In genomic region chr11:30952829-30953228, GRCm38 (mm10) we compare ENCODE assay signal across 7 mouse cellular contexts. TPM values are rescaled to one million over a fixed set of nuclear protein-coding genes. Genes with fewer than 3 reads are reported as not detected.
DNase-seq lines count a peak whose midpoint lies in the region; ATAC-seq and TF ChIP-seq lines count a peak whose summit lies in the region.

No protein-coding gene starts in this region.

- ATAC-seq in erythroblast, adult 5-6 weeks (replicated peaks; ENCODE audit: low FRiP score, poor library complexity, severe bottlenecking): peak; percentile 74
- ATAC-seq in limb, embryonic 14.5 days (ENCODE audit: low FRiP score, low read depth): no peak
- no peak for ATAC-seq in stomach, postnatal 0 days (ENCODE audit: low FRiP score, low TSS enrichment)

- no peaks in the 10 kb centered on the region for H3K27me3 ChIP-seq in limb, embryonic 14.5 days (ENCODE audit: control insufficient read depth, insufficient read depth, low read length)
- H3K27me3 ChIP-seq in stomach, postnatal 0 days (ENCODE audit: control insufficient read depth, insufficient read depth, low read length): no peaks in the 10 kb centered on the region

- TF ChIP-seq CTCF in stomach, postnatal 0 days (IDR thresholded peaks at IDR 0.05; ENCODE audit: low read depth): no peak

- H3K9ac ChIP-seq in limb, embryonic 14.5 days (ENCODE audit: low read depth, low read length, severe bottlenecking): no peak overlapping the region
- H3K9ac ChIP-seq in stomach, postnatal 0 days (ENCODE audit: low read length): no peak overlapping the region; the same call in 1 of the 2 replicates

- no peak for TF ChIP-seq EP300 in stomach, postnatal 0 days (optimal IDR thresholded peaks at IDR 0.05)

- H3K9me3 ChIP-seq in limb, embryonic 14.5 days (ENCODE audit: control insufficient read depth, low read length): peaks cover 5% of the 10 kb centered on the region; the same call in 1 of the 2 replicates
- H3K9me3 ChIP-seq in stomach, postnatal 0 days (ENCODE audit: control insufficient read depth, low read length): no peaks in the 10 kb centered on the region

- H3K4me3 ChIP-seq in limb, embryonic 14.5 days (replicated peaks; ENCODE audit: low read length): peak overlapping the region; percentile 81
- H3K4me3 ChIP-seq in stomach, postnatal 0 days (ENCODE audit: low read depth, low read length): peak overlapping the region; percentile 78

- no peak for TF ChIP-seq POLR2A in limb, embryonic 14.5 days (IDR thresholded peaks at IDR 0.05; ENCODE audit: borderline replicate concordance, extremely low read depth, insufficient read depth, insufficient read length)

- H3K36me3 ChIP-seq in limb, embryonic 14.5 days (ENCODE audit: control insufficient read depth, insufficient read depth, low read length): peaks cover 38% of the 10 kb centered on the region
- H3K36me3 ChIP-seq in stomach, postnatal 0 days (ENCODE audit: control insufficient read depth, insufficient read depth, low read length): 0 out of 2 replicates have a peak, but pooled peaks cover 3% of the 10 kb centered on the region

- no peak overlapping the region for H3K27ac ChIP-seq in limb, embryonic 14.5 days (replicated peaks; ENCODE audit: low read depth, low read length)
- H3K27ac ChIP-seq in stomach, postnatal 0 days (replicated peaks): no peak overlapping the region

- peak overlapping the region; percentile 67 for H3K4me2 ChIP-seq in limb, embryonic 14.5 days (replicated peaks; ENCODE audit: low read depth, low read length, severe bottlenecking)
- H3K4me2 ChIP-seq in stomach, postnatal 0 days (replicated peaks; ENCODE audit: low read depth): peak overlapping the region; percentile 69

- 46% methylated on average over 5 of the region's 5 CpGs for WGBS in limb, embryonic 14.5 days
- 23% methylated on average over 5 of the region's 5 CpGs for WGBS in stomach, postnatal 0 days

- peaks cover 10% of the 10 kb centered on the region for H3K4me1 ChIP-seq in limb, embryonic 14.5 days (ENCODE audit: control insufficient read depth, insufficient read depth, low read length)
- no peaks in the 10 kb centered on the region for H3K4me1 ChIP-seq in stomach, postnatal 0 days (replicated peaks; ENCODE audit: control insufficient read depth, insufficient read depth)

- peak; percentile 21 for DNase-seq in spleen, adult 12 weeks (ENCODE audit: low spot score)
- DNase-seq in spleen, adult 18-20 months: no peak
- DNase-seq in limb, embryonic 14.5 days (ENCODE audit: low spot score): no peak
- DNase-seq in stomach, postnatal 0 days (ENCODE audit: low spot score): no peak
- no peak for DNase-seq in frontal cortex, postnatal 10 days (ENCODE audit: low spot score in 2 of 2)
- no peak for DNase-seq in yolk sac, embryonic 10.5 days (ENCODE audit: low spot score)

RNA-seq across cellular contexts. Expression of gene Erlec1, which starts 1.3 kb away (rescaled TPM):
- total RNA-seq in erythroblast, adult 5-6 weeks (2015; ENCODE audit: low replicate concordance): 69.6 and 80.3 TPM in 2 replicates
- total RNA-seq in erythroblast, adult 5-6 weeks (2017; ENCODE audit: low replicate concordance): 123 and 129 TPM in 2 replicates
- polyA plus RNA-seq in limb, embryonic 14.5 days (2012; rRNA removed): 26.9 and 38.4 TPM in 2 replicates
- polyA plus RNA-seq in limb, embryonic 14.5 days (2014; fragmentation: Nextera tagmentation; extraction: Ambion mirVana): 15.2 and 15.6 TPM in 2 replicates
- 11.4 and 12.1 TPM in 2 replicates for polyA plus RNA-seq in stomach, postnatal 0 days (2015; fragmentation: Nextera tagmentation; extraction: Ambion mirVana)

RNA-seq across cellular contexts. Expression of gene Chac2, which starts 33.3 kb away (rescaled TPM):
- 172 and 208 TPM in 2 replicates for total RNA-seq in erythroblast, adult 5-6 weeks (2015; ENCODE audit: low replicate concordance)
- total RNA-seq in erythroblast, adult 5-6 weeks (2017; ENCODE audit: low replicate concordance): 380 and 474 TPM in 2 replicates
- polyA plus RNA-seq in limb, embryonic 14.5 days (2012; rRNA removed): 3.0 and 5.1 TPM in 2 replicates
- polyA plus RNA-seq in limb, embryonic 14.5 days (2014; fragmentation: Nextera tagmentation; extraction: Ambion mirVana): 10.9 and 12.0 TPM in 2 replicates
- 22.5 and 25.4 TPM in 2 replicates for polyA plus RNA-seq in stomach, postnatal 0 days (2015; fragmentation: Nextera tagmentation; extraction: Ambion mirVana)
